Mouse (Mus musculus): ENCODE results near the gene Glrp1. TPM values are rescaled to one million over a fixed set of nuclear protein-coding genes. Genes with fewer than 3 reads are reported as not detected.

The Glrp1 gene
- polyA plus RNA-seq, 1 experiment from 2014 or later: not detected

DNA sequence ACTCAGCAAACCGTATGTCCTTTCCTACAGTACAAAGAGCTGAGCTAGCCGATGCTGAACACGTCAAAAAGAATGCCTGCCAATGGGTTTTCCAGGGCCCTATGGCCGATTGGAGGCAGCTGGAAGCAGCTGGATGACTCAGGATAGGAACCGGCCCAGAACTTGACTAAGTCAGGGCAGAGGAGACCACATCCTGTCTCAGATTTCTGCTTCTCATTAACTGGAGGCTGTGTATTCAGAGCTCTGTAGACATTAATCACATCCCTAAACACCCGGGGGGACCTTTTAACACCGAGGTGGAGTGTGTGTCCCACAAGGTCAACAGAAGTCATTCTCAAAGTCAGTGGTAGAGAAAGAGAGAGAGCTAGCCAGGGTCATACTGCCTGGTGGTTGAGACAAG is 35.3 kb downstream of the Glrp1 start:
- no peak for ATAC-seq (ENCODE audit: low FRiP score, low TSS enrichment)
- H3K27me3 ChIP-seq (ENCODE audit: control insufficient read depth, insufficient read depth, low read length): no peaks in the 10 kb centered on the region
- H3K4me2 ChIP-seq (ENCODE audit: low read length): no peak overlapping the region
- no peak overlapping the region for H3K9ac ChIP-seq (replicated peaks; ENCODE audit: low read length)
- no peak for DNase-seq
- 0 out of 2 replicates have a peak, but pooled peaks cover 10% of the 10 kb centered on the region for H3K4me1 ChIP-seq (ENCODE audit: control insufficient read depth, insufficient read depth, low read length)
- no peak overlapping the region for H3K27ac ChIP-seq (replicated peaks; ENCODE audit: low read depth, low read length)
- no peaks in the 10 kb centered on the region for H3K36me3 ChIP-seq (ENCODE audit: control insufficient read depth, insufficient read depth, low read length)
- no peaks in the 10 kb centered on the region for H3K9me3 ChIP-seq (ENCODE audit: control insufficient read depth, low read length)
- 77% methylated on average over 7 of the region's 7 CpGs for WGBS
- no peak overlapping the region for H3K4me3 ChIP-seq (replicated peaks; ENCODE audit: low read depth, low read length)

DNA sequence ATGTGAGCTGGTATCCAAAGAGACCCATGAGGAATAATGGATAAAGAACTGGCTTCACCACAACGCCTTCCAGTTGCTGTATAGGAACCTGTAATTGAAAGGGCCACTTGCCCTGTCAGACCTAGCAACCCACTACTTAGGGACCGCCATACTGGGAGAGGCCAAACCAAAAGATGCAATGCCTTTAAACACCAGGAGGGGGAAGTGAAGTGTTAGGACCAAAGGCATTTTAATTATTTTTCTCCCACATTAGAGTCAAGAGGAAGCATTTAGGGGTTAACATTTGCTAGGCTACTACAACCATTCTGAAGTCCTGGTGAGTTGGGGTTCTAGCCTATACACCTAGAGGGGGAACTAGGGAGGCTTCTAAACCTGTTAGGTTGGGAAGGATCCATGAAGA is 36.0 kb downstream of the Glrp1 start:
- Histone ChIP-seq H3K9ac (replicated peaks; ENCODE audit: low read length) (no peak overlapping the region), H3K27ac (replicated peaks; ENCODE audit: low read depth, low read length) (no peak overlapping the region), H3K36me3 (ENCODE audit: control insufficient read depth, insufficient read depth, low read length) (no peaks in the 10 kb centered on the region), H3K4me1 (ENCODE audit: control insufficient read depth, insufficient read depth, low read length) (0 out of 2 replicates have a peak, but pooled peaks cover 10% of the 10 kb centered on the region), H3K9me3 (ENCODE audit: control insufficient read depth, low read length) (no peaks in the 10 kb centered on the region), H3K4me3 (replicated peaks; ENCODE audit: low read depth, low read length) (no peak overlapping the region), H3K4me2 (ENCODE audit: low read length) (no peak overlapping the region), H3K27me3 (ENCODE audit: control insufficient read depth, insufficient read depth, low read length) (no peaks in the 10 kb centered on the region)
- DNase-seq: no peak
- ATAC-seq (ENCODE audit: low FRiP score, low TSS enrichment): no peak
- WGBS: 75% methylated on average over 2 of the region's 2 CpGs

DNA sequence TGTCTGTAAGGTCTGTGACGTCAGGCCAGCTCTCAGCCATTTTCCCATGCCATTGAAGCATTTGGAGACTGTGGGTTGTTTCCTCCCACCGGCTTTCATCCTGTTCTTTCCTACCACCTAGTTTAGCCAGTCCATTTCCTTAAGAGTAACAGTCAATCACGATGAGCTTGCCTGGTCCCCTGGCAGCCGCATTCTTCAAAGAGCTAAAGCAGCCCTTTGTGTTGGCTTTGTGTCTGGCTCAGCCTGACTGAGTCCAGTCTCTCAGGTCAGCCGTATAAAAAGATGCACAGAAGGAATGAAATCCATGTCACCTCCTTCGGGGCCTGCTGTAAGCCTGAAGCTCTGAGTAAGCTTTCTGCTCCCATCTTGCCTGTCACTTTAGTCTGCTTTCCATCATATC is 37.6 kb downstream of the Glrp1 start:
- Histone ChIP-seq H3K9me3 (ENCODE audit: control insufficient read depth, low read length) (no peaks in the 10 kb centered on the region), H3K4me2 (ENCODE audit: low read length) (no peak overlapping the region), H3K4me1 (ENCODE audit: control insufficient read depth, insufficient read depth, low read length) (no peaks in the 10 kb centered on the region), H3K4me3 (replicated peaks; ENCODE audit: low read depth, low read length) (no peak overlapping the region), H3K36me3 (ENCODE audit: control insufficient read depth, insufficient read depth, low read length) (no peaks in the 10 kb centered on the region), H3K27me3 (ENCODE audit: control insufficient read depth, insufficient read depth, low read length) (no peaks in the 10 kb centered on the region), H3K27ac (replicated peaks; ENCODE audit: low read depth, low read length) (0 out of 2 replicates have a peak overlapping the region, but pooled peaks have one; percentile 33), H3K9ac (replicated peaks; ENCODE audit: low read length) (no peak overlapping the region)
- DNase-seq: peak; percentile 48
- no peak for ATAC-seq (ENCODE audit: low FRiP score, low TSS enrichment)
- 5% methylated on average over 6 of the region's 6 CpGs for WGBS

DNA sequence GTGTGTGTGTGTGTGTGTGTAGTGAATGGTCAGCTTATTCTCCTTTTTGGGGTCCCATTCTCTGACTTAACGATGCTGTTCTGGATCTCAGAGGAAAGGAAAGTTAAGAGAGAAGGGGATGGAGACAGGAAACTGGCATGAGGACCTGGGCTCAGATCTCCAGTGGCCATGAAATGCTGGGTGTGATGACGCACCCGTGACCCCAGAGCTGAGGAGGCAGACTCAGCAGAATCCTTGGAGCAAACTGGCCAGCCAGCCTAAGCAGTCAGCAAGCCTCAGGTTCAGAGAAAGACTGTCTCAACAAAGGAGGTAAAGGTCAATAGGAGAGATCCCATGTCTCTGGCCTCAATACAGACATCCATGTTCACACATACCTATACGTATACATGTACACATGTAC is 40.1 kb downstream of the Glrp1 start:
- Histone ChIP-seq H3K4me3 (replicated peaks; ENCODE audit: low read depth, low read length) (no peak overlapping the region), H3K9ac (replicated peaks; ENCODE audit: low read length) (no peak overlapping the region), H3K27ac (replicated peaks; ENCODE audit: low read depth, low read length) (no peak overlapping the region), H3K4me2 (ENCODE audit: low read length) (no peak overlapping the region), H3K9me3 (ENCODE audit: control insufficient read depth, low read length) (no peaks in the 10 kb centered on the region), H3K27me3 (ENCODE audit: control insufficient read depth, insufficient read depth, low read length) (no peaks in the 10 kb centered on the region), H3K36me3 (ENCODE audit: control insufficient read depth, insufficient read depth, low read length) (no peaks in the 10 kb centered on the region), H3K4me1 (ENCODE audit: control insufficient read depth, insufficient read depth, low read length) (no peaks in the 10 kb centered on the region)
- WGBS: 96% methylated on average over 4 of the region's 4 CpGs
- ATAC-seq (ENCODE audit: low FRiP score, low TSS enrichment) (no peak), DNase-seq (no peak)

DNA sequence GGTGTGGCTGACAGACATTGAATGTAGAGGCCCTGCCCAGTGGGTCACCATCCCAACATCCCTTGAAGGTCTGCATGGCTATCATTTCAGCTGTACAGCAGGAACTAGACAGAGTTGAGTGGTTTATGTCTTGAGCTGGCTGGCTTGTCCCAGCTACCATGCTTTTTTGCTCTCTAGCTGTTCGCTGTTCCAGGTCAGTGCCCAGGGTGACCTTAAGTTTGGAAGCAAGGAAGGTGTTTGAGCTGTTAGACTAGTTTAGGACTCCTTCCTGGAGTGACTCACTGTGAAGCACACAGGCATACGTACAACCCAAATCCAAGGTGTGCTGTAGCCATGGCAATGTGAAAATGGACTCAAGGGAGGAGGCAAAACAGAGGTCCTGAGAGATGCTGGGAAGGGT is 41.5 kb downstream of the Glrp1 start:
- WGBS: 94% methylated on average over 2 of the region's 2 CpGs
- no peaks in the 10 kb centered on the region for H3K4me1 ChIP-seq (ENCODE audit: control insufficient read depth, insufficient read depth, low read length)
- no peaks in the 10 kb centered on the region for H3K9me3 ChIP-seq (ENCODE audit: control insufficient read depth, low read length)
- H3K9ac ChIP-seq (replicated peaks; ENCODE audit: low read length): no peak overlapping the region
- no peaks in the 10 kb centered on the region for H3K36me3 ChIP-seq (ENCODE audit: control insufficient read depth, insufficient read depth, low read length)
- no peak overlapping the region for H3K4me2 ChIP-seq (ENCODE audit: low read length)
- H3K27me3 ChIP-seq (ENCODE audit: control insufficient read depth, insufficient read depth, low read length): no peaks in the 10 kb centered on the region
- DNase-seq (no peak), ATAC-seq (ENCODE audit: low FRiP score, low TSS enrichment) (no peak)
- no peak overlapping the region for H3K27ac ChIP-seq (replicated peaks; ENCODE audit: low read depth, low read length)
- H3K4me3 ChIP-seq (replicated peaks; ENCODE audit: low read depth, low read length): no peak overlapping the region

DNA sequence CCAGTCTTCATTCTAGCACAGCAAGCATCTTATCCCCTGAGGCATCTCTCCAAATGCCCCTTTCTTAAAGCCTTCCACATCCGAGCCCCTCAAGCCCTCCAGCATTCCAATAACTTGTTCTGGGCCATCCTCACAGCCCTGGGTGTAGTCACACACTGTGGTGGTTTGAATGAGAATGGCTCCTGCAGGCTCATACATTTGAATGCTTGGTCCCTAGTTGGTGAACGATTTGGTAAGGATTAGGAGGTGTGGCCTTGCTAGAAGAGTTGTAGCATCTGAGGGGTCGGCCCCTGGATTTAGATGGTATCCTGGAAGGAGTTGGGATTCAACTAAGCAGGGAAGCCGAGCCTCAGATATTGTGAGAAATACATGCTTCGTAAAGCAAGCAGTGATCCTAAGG is 42.0 kb downstream of the Glrp1 start:
- Histone ChIP-seq H3K9ac (replicated peaks; ENCODE audit: low read length) (no peak overlapping the region), H3K27me3 (ENCODE audit: control insufficient read depth, insufficient read depth, low read length) (no peaks in the 10 kb centered on the region), H3K27ac (replicated peaks; ENCODE audit: low read depth, low read length) (no peak overlapping the region), H3K4me3 (replicated peaks; ENCODE audit: low read depth, low read length) (no peak overlapping the region), H3K4me2 (ENCODE audit: low read length) (no peak overlapping the region), H3K9me3 (ENCODE audit: control insufficient read depth, low read length) (no peaks in the 10 kb centered on the region), H3K4me1 (ENCODE audit: control insufficient read depth, insufficient read depth, low read length) (no peaks in the 10 kb centered on the region), H3K36me3 (ENCODE audit: control insufficient read depth, insufficient read depth, low read length) (no peaks in the 10 kb centered on the region)
- no peak for DNase-seq
- 78% methylated on average over 5 of the region's 5 CpGs for WGBS
- ATAC-seq (ENCODE audit: low FRiP score, low TSS enrichment): no peak

DNA sequence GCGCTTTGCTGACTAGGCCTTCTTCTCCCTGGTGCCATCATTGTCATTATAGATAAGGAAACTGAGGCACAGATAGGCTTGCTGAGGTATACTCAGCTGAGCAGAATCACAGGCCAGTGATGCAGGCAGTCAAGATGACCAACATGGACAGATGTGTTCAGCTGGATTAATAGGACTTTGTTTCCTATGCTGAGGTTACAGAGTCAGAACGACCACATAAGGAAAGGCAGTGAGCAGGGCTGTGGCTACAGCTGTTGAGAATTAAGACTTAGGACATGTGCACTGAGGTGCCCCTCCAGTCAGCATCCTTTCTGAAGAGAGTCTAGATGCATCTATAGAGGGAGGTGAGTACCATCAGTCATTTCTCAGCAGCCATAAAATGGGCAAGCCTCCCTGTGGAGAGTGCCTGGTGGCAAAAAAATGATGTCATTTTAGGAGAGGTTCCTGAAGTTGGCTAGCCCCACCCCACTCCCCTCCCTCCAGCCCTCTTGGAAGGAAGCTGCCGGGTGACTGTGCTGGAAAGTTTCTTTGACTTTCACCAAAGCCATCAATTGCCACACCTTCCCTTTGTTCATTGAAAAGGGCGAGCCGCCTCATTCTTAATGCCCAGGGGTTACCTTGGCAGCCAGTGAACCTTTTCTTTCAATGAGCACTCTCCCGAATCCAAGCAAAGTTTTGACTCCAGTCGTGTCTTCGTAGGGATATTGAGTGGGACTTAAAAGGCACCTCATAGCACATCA is 43.4 kb downstream of the Glrp1 start:
- ATAC-seq (ENCODE audit: low FRiP score, low TSS enrichment): no peak
- WGBS: 63% methylated on average over 8 of the region's 8 CpGs
- H3K4me3 ChIP-seq (replicated peaks; ENCODE audit: low read depth, low read length): no peak overlapping the region

DNA sequence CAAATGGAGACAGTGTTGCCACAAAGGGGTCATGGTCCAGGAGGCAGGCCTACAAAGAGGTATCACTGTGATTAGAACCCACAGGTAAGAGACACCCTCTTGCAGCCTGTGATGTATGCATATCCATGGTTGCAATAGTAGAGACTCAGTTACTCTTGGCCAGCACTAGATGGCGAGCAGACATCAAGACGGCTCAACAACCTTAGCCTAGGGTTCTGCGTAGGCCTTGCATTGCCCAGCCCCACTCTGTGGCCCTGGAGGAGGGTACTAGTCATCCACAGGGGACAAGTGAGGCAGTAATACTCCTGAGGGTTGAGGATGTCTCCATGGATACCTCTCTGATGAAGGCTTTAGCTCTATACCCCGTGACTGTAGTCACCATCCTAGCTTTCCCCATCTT is 44.1 kb downstream of the Glrp1 start:
- H3K9me3 ChIP-seq (ENCODE audit: control insufficient read depth, low read length): no peaks in the 10 kb centered on the region
- peak; percentile 48 for DNase-seq
- H3K27ac ChIP-seq (replicated peaks; ENCODE audit: low read depth, low read length): no peak overlapping the region
- no peak overlapping the region for H3K4me2 ChIP-seq (ENCODE audit: low read length)
- no peak overlapping the region for H3K4me3 ChIP-seq (replicated peaks; ENCODE audit: low read depth, low read length)
- no peak overlapping the region for H3K9ac ChIP-seq (replicated peaks; ENCODE audit: low read length)
- 68% methylated on average over 4 of the region's 4 CpGs for WGBS
- H3K4me1 ChIP-seq (ENCODE audit: control insufficient read depth, insufficient read depth, low read length): 0 out of 2 replicates have a peak, but pooled peaks cover 2% of the 10 kb centered on the region
- no peak; the same call in 1 of the 2 replicates for ATAC-seq (ENCODE audit: low FRiP score, low TSS enrichment)
- H3K27me3 ChIP-seq (ENCODE audit: control insufficient read depth, insufficient read depth, low read length): no peaks in the 10 kb centered on the region
- no peaks in the 10 kb centered on the region for H3K36me3 ChIP-seq (ENCODE audit: control insufficient read depth, insufficient read depth, low read length)

More for the DNA sequence above, 43.4 kb downstream of the Glrp1 start:
- no peak for DNase-seq
- Histone ChIP-seq H3K9ac (replicated peaks; ENCODE audit: low read length) (no peak overlapping the region), H3K36me3 (ENCODE audit: control insufficient read depth, insufficient read depth, low read length) (no peaks in the 10 kb centered on the region), H3K4me1 (ENCODE audit: control insufficient read depth, insufficient read depth, low read length) (no peaks in the 10 kb centered on the region), H3K9me3 (ENCODE audit: control insufficient read depth, low read length) (no peaks in the 10 kb centered on the region), H3K27me3 (ENCODE audit: control insufficient read depth, insufficient read depth, low read length) (no peaks in the 10 kb centered on the region), H3K4me2 (ENCODE audit: low read length) (no peak overlapping the region), H3K27ac (replicated peaks; ENCODE audit: low read depth, low read length) (no peak overlapping the region)
